Mouse (Mus musculus): ENCODE measurements around the gene Pigu. TPM values are rescaled to one million over a fixed set of nuclear protein-coding genes. Genes with fewer than 3 reads are reported as not detected.

The Pigu gene
- 64.6 and 67.7 TPM in 2 replicates for polyA plus RNA-seq (2015; fragmentation: Nextera tagmentation; extraction: Ambion mirVana)

DNA sequence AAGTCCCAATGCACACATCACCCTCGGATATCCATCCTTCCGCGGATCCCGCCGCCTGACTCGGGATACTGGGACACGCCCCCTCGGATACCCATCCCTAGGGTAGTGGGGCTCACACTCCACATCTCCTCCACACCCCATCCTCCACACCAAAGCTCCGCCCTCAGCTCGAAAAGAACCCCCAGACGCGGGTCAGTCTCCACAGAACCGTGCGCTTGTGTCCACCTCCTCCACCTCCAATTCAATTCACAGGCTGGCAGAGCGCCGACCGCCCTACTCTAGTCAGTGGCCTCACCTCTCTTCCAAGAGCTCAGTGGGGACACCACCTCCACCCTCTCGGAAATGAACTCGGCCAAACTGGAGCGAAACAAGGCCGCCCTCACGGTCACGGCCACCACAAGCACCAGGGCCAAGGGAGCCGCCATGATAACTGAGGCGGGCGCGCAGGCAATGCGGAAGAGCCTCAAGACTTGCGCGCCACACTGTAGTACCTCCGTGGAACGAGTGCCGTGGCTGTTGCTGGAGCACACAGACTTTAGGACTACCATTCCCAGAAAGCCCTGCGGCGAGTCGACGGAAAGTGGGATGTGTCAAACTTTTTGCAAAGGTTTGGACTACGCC lies at the start of gene Pigu:
Gene Pigu, minus strand, starts transcription at position 460 of the 621 bp plus-strand sequence.
- no peaks in the 10 kb centered on the region for H3K9me3 ChIP-seq (ENCODE audit: control insufficient read depth, low read length)
- WGBS, result under 1% methylated on average over 38 of the region's 38 CpGs
- H3K9ac ChIP-seq (ENCODE audit: low read depth, low read length), result peak within 1 kb of the TSS; percentile 80
- no peaks in the 10 kb centered on the region for H3K36me3 ChIP-seq (ENCODE audit: control insufficient read depth, insufficient read depth, low read length)
- ATAC-seq, result peak; percentile 99
- H3K27ac ChIP-seq (ENCODE audit: low read depth, low read length), result peak within 1 kb of the TSS; percentile 81
- peak within 1 kb of the TSS; percentile 75 for H3K4me2 ChIP-seq (ENCODE audit: low read length)
- peaks cover 5% of the 10 kb centered on the region for H3K4me1 ChIP-seq (ENCODE audit: control insufficient read depth, insufficient read depth, low read depth, low read length)
- H3K4me3 ChIP-seq (ENCODE audit: low read length), result peak within 1 kb of the TSS; percentile 71
- H3K27me3 ChIP-seq (replicated peaks; ENCODE audit: control insufficient read depth, insufficient read depth, low read length), result no peaks in the 10 kb centered on the region

- H3K27me3 ChIP-seq (replicated peaks; ENCODE audit: control insufficient read depth, insufficient read depth, low read length), result no peaks in the 10 kb centered on the region
- no peak for ATAC-seq
- H3K36me3 ChIP-seq (ENCODE audit: control insufficient read depth, insufficient read depth, low read length), result peaks cover 27% of the 10 kb centered on the region
- 97% methylated on average over 1 of the region's 1 CpGs for WGBS
- H3K4me1 ChIP-seq (ENCODE audit: control insufficient read depth, insufficient read depth, low read depth, low read length), result no peaks in the 10 kb centered on the region
- H3K9ac ChIP-seq (ENCODE audit: low read depth, low read length), result no peak overlapping the region
- no peak overlapping the region for H3K4me2 ChIP-seq (ENCODE audit: low read length)
- H3K9me3 ChIP-seq (ENCODE audit: control insufficient read depth, low read length), result no peaks in the 10 kb centered on the region
- no peak overlapping the region for H3K27ac ChIP-seq (ENCODE audit: low read depth, low read length)
- no peak overlapping the region for H3K4me3 ChIP-seq (ENCODE audit: low read length)
Observed at GRCm38 (mm10) chr2:155404635-155405034, 47.4 kb upstream of the Pigu start.

DNA sequence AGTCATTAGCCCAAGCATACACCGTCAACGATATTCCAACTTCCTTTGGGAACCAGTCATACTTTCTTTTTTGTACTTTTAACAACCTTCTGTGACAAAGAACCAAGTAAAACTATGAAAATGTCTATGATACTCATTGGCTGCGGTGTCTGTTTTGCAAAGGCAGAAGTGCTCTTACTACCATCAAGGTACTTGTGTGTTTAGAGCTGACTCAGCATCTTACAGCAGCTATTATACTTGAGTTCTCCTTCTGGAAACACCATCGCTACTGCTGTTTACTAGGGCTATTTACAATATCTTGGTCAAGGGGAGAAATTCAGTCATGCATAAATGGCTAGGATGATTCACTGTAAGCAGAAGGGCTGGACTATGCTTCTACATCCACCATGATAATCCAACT lies 44.7 kb upstream of the Pigu start:
- Histone ChIP-seq H3K27me3 (replicated peaks; ENCODE audit: control insufficient read depth, insufficient read depth, low read length) (no peaks in the 10 kb centered on the region), H3K4me3 (ENCODE audit: low read length) (no peak overlapping the region), H3K4me2 (ENCODE audit: low read length) (no peak overlapping the region), H3K9me3 (ENCODE audit: control insufficient read depth, low read length) (no peaks in the 10 kb centered on the region), H3K36me3 (ENCODE audit: control insufficient read depth, insufficient read depth, low read length) (peaks cover 24% of the 10 kb centered on the region), H3K9ac (ENCODE audit: low read depth, low read length) (no peak overlapping the region), H3K27ac (ENCODE audit: low read depth, low read length) (no peak overlapping the region), H3K4me1 (ENCODE audit: control insufficient read depth, insufficient read depth, low read depth, low read length) (no peaks in the 10 kb centered on the region)
- WGBS, result 93% methylated on average over 4 of the region's 4 CpGs
- no peak for ATAC-seq

DNA sequence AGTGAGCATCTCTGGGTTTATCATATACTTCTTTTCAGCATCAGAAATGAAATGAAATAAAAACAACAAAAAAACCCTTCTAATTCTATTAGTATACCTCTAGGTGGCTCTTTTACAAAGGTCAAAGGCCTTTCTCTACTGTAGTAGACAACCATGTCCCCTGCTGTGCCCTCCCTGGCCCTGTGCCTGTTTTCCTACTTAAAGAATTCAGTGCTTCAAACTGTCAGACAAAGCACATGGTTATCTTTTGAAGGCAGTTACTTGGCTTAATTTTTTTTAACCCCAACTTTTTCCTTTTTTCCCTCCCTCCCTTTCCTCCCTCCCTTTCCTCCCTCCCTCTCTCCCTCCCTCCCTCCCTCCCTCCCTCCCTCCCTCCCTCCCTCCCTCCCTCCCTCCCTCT lies 43.0 kb upstream of the Pigu start:
- no peak overlapping the region for H3K27ac ChIP-seq (ENCODE audit: low read depth, low read length)
- H3K36me3 ChIP-seq (ENCODE audit: control insufficient read depth, insufficient read depth, low read length), result peaks cover 19% of the 10 kb centered on the region
- H3K9me3 ChIP-seq (ENCODE audit: control insufficient read depth, low read length), result no peaks in the 10 kb centered on the region
- no peak for ATAC-seq
- no peak overlapping the region for H3K9ac ChIP-seq (ENCODE audit: low read depth, low read length)
- H3K4me2 ChIP-seq (ENCODE audit: low read length), result no peak overlapping the region
- no peak overlapping the region for H3K4me3 ChIP-seq (ENCODE audit: low read length)
- no peaks in the 10 kb centered on the region for H3K27me3 ChIP-seq (replicated peaks; ENCODE audit: control insufficient read depth, insufficient read depth, low read length)
- H3K4me1 ChIP-seq (ENCODE audit: control insufficient read depth, insufficient read depth, low read depth, low read length), result no peaks in the 10 kb centered on the region

DNA sequence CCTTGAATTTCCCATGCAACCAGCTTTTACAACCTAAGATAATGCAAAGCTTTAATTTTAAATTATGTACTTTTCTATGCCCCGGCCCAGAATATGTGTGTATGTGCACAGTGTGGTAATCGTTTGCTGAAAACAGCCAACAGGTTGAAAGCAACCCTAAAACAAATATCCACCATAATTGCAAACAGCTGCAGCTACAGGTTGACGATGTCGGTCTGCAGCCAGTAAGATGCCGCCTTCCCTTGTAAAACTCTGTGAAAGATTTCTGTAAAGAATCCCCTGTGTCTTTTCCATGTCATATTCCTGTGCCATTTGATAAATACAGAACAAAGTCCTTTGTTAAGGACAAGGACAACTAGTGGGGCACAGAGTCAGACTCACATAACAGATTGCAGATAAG lies 37.4 kb upstream of the Pigu start:
- no peak overlapping the region for H3K27ac ChIP-seq (ENCODE audit: low read depth, low read length)
- 83% methylated on average over 5 of the region's 5 CpGs for WGBS
- H3K27me3 ChIP-seq (replicated peaks; ENCODE audit: control insufficient read depth, insufficient read depth, low read length), result no peaks in the 10 kb centered on the region
- no peak overlapping the region for H3K9ac ChIP-seq (ENCODE audit: low read depth, low read length)
- H3K4me2 ChIP-seq (ENCODE audit: low read length), result no peak overlapping the region
- no peaks in the 10 kb centered on the region for H3K4me1 ChIP-seq (ENCODE audit: control insufficient read depth, insufficient read depth, low read depth, low read length)
- no peak overlapping the region for H3K4me3 ChIP-seq (ENCODE audit: low read length)
- H3K36me3 ChIP-seq (ENCODE audit: control insufficient read depth, insufficient read depth, low read length), result peaks cover 19% of the 10 kb centered on the region
- no peaks in the 10 kb centered on the region for H3K9me3 ChIP-seq (ENCODE audit: control insufficient read depth, low read length)
- no peak for ATAC-seq

GRCm38 (mm10) chr2:155388573-155388972 lies 31.3 kb upstream of the Pigu start:
- Histone ChIP-seq H3K27ac (ENCODE audit: low read depth, low read length) (no peak overlapping the region), H3K4me1 (ENCODE audit: control insufficient read depth, insufficient read depth, low read depth, low read length) (peaks cover 27% of the 10 kb centered on the region), H3K9me3 (ENCODE audit: control insufficient read depth, low read length) (no peaks in the 10 kb centered on the region), H3K9ac (ENCODE audit: low read depth, low read length) (no peak overlapping the region), H3K27me3 (replicated peaks; ENCODE audit: control insufficient read depth, insufficient read depth, low read length) (no peaks in the 10 kb centered on the region), H3K4me2 (ENCODE audit: low read length) (no peak overlapping the region), H3K36me3 (ENCODE audit: control insufficient read depth, insufficient read depth, low read length) (peaks cover 14% of the 10 kb centered on the region; the same call in 1 of the 2 replicates), H3K4me3 (ENCODE audit: low read length) (no peak overlapping the region)
- ATAC-seq, result no peak
- 89% methylated on average over 2 of the region's 2 CpGs for WGBS

- peaks cover 14% of the 10 kb centered on the region; the same call in 1 of the 2 replicates for H3K36me3 ChIP-seq (ENCODE audit: control insufficient read depth, insufficient read depth, low read length)
- no peak for ATAC-seq
- H3K27me3 ChIP-seq (replicated peaks; ENCODE audit: control insufficient read depth, insufficient read depth, low read length), result no peaks in the 10 kb centered on the region
- WGBS, result 72% methylated on average over 4 of the region's 4 CpGs
- H3K4me1 ChIP-seq (ENCODE audit: control insufficient read depth, insufficient read depth, low read depth, low read length), result peaks cover 37% of the 10 kb centered on the region
- no peak overlapping the region for H3K9ac ChIP-seq (ENCODE audit: low read depth, low read length)
- no peak overlapping the region for H3K4me2 ChIP-seq (ENCODE audit: low read length)
- H3K27ac ChIP-seq (ENCODE audit: low read depth, low read length), result no peak overlapping the region
- H3K4me3 ChIP-seq (ENCODE audit: low read length), result no peak overlapping the region
- H3K9me3 ChIP-seq (ENCODE audit: control insufficient read depth, low read length), result no peaks in the 10 kb centered on the region
Observed at GRCm38 (mm10) chr2:155387052-155387451, 29.8 kb upstream of the Pigu start.

GRCm38 (mm10) chr2:155386534-155386899 lies 29.3 kb upstream of the Pigu start:
- Histone ChIP-seq H3K4me3 (ENCODE audit: low read length) (no peak overlapping the region), H3K9me3 (ENCODE audit: control insufficient read depth, low read length) (no peaks in the 10 kb centered on the region), H3K27me3 (replicated peaks; ENCODE audit: control insufficient read depth, insufficient read depth, low read length) (no peaks in the 10 kb centered on the region), H3K9ac (ENCODE audit: low read depth, low read length) (peak overlapping the region; percentile 23; the same call in 1 of the 2 replicates), H3K36me3 (ENCODE audit: control insufficient read depth, insufficient read depth, low read length) (peaks cover 14% of the 10 kb centered on the region; the same call in 1 of the 2 replicates), H3K4me2 (ENCODE audit: low read length) (no peak overlapping the region), H3K27ac (ENCODE audit: low read depth, low read length) (no peak overlapping the region), H3K4me1 (ENCODE audit: control insufficient read depth, insufficient read depth, low read depth, low read length) (peaks cover 37% of the 10 kb centered on the region)
- no peak for ATAC-seq
- 12% methylated on average over 26 of the region's 27 CpGs for WGBS

- no peak overlapping the region for H3K27ac ChIP-seq (ENCODE audit: low read depth, low read length)
- 0 out of 2 replicates have a peak overlapping the region, but pooled peaks have one; percentile 11 for H3K4me2 ChIP-seq (ENCODE audit: low read length)
- H3K9me3 ChIP-seq (ENCODE audit: control insufficient read depth, low read length), result no peaks in the 10 kb centered on the region
- WGBS, result 37% methylated on average over 18 of the region's 18 CpGs
- H3K4me3 ChIP-seq (ENCODE audit: low read length), result no peak overlapping the region
- peaks cover 38% of the 10 kb centered on the region for H3K4me1 ChIP-seq (ENCODE audit: control insufficient read depth, insufficient read depth, low read depth, low read length)
- H3K36me3 ChIP-seq (ENCODE audit: control insufficient read depth, insufficient read depth, low read length), result peaks cover 14% of the 10 kb centered on the region; the same call in 1 of the 2 replicates
- ATAC-seq, result no peak
- H3K9ac ChIP-seq (ENCODE audit: low read depth, low read length), result peak overlapping the region; percentile 29
- no peaks in the 10 kb centered on the region for H3K27me3 ChIP-seq (replicated peaks; ENCODE audit: control insufficient read depth, insufficient read depth, low read length)
Observed at GRCm38 (mm10) chr2:155385731-155386533, 28.7 kb upstream of the Pigu start.
